Mouse (Mus musculus) spleen, adult 2 months (tissue): Measurements from ENCODE around the gene Klk1b9.

Source experiments
- CTCF ChIP-seq: fragments of 200-500 bp; IDR thresholded peaks from 2 replicates; pipeline ENCODE4 v1.5.1; 2011; ENCODE audit warnings: mild to moderate bottlenecking, inconsistent platforms; ENCODE audit not compliant: insufficient read depth, insufficient read length, insufficient replicate concordance; ENCODE audit errors: extremely low read depth
- POLR2A ChIP-seq: fragments of 200-500 bp; IDR thresholded peaks from 2 replicates; pipeline ENCODE4 v1.6.1; 2011; ENCODE audit warnings: low read depth, low read length, inconsistent platforms

- no peak for TF ChIP-seq POLR2A
- no peak for TF ChIP-seq CTCF
Observed at GRCm38 (mm10) chr7:44015071-44015470, 39.2 kb downstream of the Klk1b9 start.
